Mouse (Mus musculus): ENCODE data around the gene Ptgis. TPM values are rescaled to one million over a fixed set of nuclear protein-coding genes. Genes with fewer than 3 reads are reported as not detected.

Ptgis gene
- 10 to 100 TPM; 17.3 to 37.2 TPM for total RNA-seq (2021)
- 65.3 and 74.3 TPM in 2 replicates for polyA plus RNA-seq (2012; rRNA removed)
- long read RNA-seq, transcript Ptgis-201 (10 exons, 2,107 nt) = major isoform, 20 of 40 reads
- long read RNA-seq, partial matches to known transcripts = 13 of 40 reads
- long read RNA-seq, other reads (novel, unspliced or antisense) = 7 of 40 reads

DNA sequence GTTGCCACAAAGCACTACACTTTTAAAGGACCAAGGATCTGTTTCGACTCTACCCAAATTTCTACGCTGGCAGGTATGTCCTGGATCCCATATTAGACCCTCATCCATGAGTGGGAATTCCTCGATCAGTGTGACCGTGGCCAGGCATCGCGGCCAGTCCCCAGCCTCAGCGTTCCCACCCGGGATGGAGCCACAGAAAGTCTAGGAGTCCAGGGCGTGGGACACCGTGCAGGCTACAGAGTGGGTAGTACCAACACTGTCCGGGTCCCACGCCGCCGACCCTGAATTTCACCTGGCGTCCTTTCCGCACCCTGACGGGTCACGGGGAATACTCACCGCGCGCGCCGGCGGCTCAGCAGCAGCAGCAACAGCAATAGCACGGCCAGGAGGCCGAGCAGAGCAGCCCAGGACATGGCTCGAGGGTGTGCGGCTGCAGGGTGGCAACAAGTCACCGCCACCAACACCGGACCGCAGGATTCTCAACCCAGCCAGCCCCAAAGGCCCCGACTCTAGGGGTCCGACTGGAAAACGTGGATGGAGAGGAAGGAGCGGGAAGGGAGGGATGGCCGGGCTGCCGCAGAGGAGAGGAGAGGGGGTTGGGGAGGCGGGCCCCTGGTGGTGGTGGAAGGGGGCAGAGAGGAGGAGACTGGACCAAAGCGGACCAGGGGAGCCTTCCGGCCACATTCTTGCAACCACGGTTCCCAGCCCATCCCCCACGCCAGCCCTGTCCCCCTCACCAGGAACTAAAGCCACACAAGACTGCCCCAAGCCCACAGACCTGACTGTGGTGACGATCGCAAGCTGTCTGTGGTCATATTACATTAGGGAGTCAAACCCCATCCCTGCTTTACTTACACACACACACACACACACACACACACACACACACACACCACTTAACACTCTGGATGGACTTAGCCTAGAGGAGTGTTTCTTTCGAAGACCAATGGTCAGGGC is at the start of gene Ptgis:
Ptgis (minus strand) TSS at position 597 of the 957 bp plus-strand sequence.
- DNase-seq = peak; percentile 62

DNA sequence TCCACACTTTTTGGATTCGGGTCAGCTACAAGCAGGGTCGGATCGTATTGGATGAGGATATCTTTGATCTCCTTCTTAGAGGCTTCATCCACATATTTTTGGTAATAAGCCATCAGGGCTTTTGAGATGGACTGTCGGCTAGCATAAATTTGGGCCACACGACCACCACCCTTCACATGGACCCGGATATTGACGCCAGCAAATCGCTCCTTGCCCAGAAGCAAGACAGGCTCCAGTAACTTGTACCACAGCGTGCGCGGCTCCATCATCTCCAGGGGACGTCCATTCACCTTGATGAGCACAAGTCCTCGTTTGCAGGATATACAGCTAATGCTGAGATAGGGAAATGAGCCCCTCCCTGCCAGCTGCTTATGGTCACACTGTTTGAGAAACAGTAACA is 41.1 kb upstream of the Ptgis start:
- DNase-seq = peak; percentile 1

DNA sequence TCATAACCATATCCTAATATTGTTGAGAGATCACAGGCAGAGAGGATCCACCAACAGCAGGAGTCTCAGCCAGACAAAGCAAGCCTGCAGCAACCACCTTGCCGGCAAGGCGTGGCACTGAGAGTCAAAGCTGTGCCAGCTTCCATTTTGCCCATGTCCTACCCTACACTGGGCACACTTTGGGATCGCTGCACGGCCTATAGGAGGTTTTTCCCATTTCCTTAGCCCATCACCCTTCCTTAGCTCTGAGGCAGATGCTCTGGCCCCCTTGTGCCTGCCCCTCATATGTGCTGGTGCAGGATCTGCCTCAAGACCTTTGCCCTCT is 40.5 kb upstream of the Ptgis start:
- no peak for DNase-seq

DNA sequence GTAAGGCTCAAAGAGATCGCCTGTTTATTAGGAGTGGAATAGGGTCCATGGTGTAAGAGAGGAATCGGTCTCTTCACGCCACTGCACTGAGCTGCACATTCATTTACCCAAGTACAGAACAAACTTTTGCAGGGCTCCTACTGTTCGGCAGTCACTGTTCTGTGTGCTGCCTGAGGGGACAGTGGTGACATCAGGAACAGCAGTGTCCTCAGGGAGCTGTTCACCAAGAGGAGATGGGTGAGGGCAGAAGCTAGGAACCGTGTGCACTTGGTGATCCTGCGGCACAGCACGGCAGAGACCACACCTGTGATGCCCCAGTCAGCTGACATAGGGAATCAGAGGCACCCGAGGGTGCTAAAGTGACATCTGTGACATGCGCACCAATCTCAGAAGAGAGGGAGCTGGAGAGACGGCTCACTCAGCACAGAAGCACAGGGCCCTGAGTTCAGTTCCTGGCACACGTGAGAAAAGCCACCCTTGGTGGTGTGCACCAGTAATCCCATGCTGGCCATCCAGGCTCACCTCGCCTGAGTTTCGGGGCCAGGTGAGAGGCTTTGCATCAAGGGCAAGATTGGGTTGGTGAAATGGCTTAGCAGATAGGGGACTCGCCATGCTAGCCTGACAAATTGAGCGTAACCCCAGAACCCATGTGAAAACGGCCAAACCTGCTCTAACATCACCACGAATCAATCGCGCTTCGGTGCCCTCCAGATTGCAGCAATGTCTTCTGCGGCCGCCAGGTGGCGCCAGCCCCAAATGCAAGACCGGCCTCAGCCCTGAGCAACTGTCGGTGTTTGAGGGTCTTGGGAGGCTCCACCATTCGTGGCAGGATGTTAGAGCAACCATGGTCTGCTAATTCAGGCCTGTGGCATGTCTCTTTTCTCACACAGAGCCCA is 39.9 kb upstream of the Ptgis start:
- DNase-seq = peak; percentile 79

DNA sequence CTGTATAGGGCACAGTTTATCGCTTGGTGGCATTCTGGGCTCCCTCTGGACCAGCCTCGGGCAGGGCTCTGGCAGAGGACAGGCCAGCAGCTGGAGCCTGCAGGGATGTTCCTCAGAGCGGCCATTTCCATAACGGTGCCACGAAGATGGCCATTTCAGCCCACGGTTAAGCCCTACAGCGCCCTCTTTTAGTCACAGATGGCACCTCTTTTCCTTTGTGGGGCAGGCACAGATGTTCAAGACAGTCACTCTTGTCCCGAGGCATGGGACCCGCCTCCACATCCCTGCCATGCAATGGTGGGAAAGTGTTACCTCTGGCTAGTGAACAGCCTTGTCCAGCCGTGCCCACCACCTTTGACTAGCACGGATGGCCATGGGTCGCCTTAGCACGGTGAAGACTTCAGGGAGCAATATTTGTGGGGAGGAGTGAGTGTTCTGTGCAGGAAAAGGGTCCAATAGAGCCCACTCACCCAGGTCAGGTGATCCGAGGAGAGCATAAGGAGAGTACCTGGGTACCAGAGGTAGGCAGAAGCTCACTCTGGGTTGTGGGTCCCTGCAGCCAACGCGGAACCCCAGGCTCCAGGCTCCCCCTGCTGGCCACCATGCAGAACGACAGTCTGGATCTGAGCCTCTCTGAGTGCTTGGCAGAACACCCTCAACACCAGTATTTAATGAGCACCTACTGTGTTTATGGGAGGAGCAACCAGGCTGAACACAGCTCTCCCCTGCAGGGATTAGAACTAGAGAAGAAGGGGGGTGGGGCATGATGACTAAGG is 38.5 kb upstream of the Ptgis start:
- DNase-seq = peak; percentile 72

DNA sequence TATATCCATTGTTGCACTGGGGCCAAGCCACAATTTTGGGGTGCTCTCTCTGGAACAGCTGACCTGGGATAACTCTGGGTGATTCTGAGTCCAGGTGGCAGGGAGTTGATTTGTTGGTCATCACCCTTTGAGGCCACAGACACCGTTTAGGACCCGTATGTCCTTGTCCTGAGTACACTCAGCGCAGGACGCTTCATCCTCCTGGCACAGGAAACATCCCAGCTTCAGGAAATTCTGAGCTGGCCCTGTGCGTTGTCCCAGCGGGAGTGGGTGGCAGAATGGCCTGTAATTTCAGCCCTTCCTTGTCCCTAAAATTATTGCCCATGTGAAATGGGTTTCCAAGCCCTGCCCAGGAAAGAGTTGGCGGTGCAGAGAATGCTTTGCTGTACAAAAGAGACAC is 37.6 kb upstream of the Ptgis start:
- peak; percentile 41 for DNase-seq

DNA sequence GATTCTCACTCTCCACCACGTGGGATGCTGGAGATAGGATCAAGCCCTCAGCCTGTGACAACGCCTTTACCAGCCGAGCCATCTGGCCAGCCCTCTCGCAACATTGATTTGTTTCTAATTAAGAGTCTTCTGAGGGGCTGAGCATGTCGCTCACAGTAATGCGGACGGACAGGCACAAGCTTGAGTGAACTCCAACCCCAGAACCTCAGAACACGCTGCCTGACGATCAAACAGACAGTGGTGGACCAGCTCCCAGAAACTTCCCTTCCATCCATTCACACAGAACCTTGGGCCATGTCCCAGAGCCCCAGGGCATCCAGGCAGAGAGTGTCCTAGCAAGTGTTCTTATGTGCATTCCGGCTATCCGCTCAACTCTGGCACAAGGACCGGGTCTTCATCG is 36.6 kb upstream of the Ptgis start:
- peak; percentile 1 for DNase-seq

DNA sequence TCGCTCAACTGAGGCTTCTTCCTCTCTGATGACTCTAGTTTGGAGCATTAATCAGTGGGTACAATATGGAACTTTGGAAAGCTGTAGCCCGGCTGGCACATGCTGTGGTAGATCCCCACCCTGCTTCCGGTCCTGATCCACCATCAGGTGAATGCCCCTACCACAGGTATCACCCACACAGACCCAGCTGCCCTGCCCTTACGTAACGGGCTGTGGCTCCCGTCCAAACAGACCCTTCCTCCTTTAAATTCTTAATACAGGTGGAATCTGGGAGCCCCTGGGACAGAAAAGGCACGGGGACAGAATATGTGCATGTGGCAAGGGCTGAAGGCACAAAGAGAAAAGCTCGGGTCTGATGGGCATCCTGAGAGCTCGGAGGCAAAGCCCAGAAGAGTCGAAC is 35.5 kb upstream of the Ptgis start:
- peak; percentile 0 for DNase-seq

DNA sequence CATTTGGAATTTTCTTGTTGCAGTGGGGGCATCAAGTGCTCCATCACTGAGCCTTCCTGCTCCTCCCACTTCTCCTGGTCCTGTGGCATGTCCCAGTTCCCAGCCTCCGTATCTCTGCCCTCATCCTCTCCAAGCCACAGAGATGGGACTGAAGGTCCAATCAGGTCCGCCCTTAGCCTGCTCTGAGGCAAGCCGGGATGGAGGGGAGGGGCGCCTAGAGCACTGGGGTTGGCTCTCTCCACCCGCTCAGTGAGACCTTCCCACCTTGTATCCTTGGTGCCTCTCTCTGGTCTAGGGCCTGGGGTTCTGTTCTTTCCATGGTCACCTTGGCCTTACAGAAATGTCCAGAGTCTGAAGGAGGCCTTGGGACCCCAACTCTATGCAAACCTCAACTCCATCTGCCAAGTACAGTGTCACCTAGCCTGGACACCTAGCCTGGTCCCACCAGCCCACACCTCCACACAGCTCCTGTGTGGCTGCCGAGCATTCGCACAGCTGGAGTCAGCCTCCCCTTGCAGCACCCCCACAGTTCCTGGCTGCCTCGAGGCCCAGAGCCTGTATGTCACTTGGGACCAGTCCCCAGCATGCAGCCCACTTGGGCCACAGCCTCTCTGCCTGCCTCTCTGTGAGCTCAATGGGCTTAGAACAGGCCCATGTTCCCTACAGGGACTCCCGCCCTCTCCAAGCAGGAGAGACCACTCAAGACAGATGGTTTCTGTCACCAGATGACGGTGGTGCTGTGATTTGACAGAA is 34.5 kb upstream of the Ptgis start:
- peak; percentile 1 for DNase-seq

DNA sequence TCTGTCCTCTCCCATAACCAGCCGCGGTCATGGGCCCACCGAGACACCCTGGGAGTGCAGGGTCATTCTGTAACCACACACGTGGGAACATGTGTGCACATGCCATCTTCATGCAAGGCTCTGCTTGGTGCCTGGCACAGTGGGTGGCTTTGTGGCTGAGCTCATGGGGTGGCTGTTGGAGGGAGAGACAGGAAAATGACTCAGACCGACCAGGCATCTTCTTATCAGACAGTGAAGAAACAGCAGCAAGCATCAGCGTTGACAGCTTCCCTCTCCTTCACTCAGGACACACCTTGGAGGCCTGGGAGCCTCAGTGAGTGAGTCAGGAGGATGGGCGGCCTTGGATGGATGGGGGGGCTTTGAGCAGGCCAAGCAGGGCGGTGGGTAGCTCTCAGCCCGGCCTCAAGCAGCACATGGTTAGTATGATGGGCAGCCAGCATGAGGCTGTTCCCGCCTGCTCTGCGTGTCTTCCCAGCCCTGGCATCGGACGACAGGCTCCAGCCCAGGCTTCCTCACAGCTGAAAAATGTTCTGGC is 32.9 kb upstream of the Ptgis start:
- peak; percentile 18 for DNase-seq

DNA sequence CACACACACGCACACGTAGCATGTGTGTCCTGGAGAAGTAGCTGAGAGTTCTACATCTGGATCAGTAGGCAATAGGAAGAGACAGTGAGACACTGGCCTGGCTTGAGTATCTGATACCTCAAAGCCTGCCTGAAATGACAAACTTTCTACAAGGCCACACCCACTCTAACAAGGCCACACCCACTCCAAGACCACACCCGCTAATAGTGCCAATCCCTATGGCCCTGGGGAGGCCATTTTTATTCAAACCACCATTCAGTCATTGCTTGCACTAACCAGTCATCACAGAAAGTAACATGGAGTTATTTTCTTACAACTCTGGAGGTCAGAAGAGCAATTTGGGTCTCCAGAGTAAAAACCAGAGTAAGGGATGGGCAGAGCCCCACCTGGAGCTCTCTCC is 32.3 kb upstream of the Ptgis start:
- DNase-seq = peak; percentile 0

DNA sequence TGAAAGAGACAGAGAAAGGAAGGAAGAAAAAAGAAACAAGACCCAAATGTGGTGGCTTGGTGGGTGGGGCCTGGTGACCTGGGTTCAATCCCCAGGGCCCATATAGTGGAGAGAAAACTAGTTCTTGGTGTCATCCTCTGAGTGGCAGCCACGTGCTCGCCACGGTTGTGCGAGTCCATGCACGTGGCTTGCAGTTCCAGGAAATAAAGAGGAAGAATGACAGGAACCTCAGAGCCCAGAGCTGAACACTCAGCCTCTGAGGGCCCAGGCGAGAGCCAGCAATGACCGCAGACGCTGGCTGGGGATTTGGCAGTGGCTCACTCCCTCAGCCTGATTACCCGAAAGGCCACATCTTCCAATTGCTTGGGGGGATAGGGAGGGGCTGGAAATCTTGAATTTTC is 30.7 kb upstream of the Ptgis start:
- DNase-seq = peak; percentile 1

DNA sequence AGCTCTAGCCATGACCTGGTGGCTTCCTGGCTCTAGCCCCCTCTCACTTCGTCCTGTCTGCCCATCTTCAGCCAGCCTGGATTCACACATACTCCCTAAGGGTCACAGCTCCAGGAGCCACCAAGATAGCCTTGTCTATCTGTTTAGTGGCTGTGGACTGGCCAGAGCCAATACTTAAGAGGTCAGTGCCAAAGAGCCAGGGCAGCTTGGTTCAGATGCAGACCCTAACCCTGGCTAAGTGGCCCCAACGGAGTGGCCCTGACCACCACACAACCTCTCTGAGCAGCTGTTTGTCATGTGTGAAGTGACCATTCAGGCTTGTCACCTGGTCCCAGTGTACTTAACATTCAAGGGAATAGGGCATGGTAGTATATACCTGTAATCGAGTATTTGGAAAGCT is 30.1 kb upstream of the Ptgis start:
- DNase-seq = peak; percentile 0

DNA sequence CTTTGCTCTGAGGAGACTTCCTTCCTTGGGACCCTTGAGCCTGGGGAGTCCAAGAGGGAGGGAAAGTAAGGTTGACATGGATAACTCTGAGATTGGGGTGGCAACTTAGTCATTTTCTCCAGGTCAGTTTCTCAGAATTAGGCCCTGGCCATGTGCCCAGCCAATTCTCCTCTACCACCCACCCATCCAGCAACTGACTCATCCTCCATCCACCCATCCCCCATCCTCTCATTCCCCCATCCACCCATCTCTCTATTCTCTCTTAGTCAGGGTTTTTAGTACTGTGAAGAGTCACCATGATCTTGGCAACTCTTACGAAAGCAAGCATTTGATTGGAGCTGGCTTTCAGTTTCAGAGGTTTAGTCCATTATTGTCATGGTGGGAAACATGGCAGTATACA is 28.3 kb upstream of the Ptgis start:
- peak; percentile 1 for DNase-seq

DNA sequence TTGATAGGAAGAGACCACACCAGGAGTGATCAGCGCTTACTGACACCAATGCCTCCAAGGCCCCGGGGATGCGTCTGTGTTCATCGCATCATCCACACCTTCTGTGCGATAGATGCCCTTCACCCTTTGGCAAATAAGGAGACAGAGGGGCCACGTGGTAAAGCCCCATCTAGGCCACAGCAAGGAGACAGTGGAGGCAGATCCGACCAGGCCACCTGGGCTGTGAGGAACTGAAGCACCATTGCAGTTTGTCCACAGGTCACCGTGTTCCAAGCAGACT is 27.9 kb upstream of the Ptgis start:
- no peak for DNase-seq

DNA sequence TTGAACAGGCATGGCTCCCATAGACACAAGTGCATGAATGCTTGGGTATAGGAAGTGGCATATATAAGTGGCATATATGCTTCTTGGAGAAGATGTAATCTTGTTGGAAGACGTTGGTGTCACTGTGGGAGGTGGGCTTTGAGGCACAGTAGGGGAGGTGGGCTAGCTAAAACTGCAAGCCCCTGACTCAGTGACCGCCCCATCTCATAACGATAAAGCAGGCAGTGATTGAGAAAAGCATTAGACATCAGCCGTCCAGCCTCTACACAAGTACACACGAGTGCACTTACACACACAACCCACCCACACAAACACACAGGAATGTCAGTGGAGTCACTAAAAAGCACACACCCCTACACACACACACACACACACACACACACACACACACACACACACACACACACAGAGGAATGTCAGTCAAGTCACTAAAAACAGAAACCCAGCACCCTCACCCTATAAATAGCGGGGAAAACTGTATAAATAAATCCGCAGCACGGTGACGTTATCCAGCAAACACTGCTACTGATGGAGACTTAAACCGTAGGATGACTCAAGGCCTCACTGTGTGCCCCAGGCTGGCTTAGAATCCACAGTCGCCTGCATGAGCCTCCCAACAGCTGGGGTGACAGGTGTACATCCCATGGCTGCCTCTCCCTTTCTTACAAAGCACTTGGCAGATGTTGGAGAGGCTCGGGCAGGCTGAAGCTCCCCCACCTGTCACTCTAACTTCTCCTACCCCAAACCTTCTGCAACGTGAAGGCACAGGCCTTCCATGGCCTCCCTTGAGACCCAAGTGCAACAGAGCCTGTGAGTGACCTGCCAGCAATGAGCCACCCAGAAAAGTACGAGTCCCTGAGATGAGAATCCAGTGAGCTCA is 27.4 kb upstream of the Ptgis start:
- peak; percentile 0 for DNase-seq

DNA sequence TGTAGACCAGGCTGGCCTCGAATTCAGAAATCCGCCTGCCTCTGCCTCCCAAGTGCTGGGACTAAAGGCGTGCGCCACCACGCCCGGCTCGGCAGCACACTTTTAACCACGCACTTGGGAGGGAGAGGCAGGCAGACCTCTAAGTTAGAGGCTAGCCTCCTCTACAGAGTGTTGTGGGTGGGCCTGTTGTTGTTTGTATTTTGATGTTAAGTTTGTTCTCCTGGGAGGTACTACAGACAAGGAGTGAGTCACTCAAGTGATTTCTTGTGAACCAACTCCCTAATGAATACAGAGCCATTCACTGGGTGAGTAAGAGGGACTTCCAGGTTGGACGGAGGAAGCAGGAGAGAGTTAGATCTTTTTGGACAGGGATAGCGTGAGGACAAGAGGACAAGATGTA is 25.8 kb upstream of the Ptgis start:
- peak; percentile 0 for DNase-seq

DNA sequence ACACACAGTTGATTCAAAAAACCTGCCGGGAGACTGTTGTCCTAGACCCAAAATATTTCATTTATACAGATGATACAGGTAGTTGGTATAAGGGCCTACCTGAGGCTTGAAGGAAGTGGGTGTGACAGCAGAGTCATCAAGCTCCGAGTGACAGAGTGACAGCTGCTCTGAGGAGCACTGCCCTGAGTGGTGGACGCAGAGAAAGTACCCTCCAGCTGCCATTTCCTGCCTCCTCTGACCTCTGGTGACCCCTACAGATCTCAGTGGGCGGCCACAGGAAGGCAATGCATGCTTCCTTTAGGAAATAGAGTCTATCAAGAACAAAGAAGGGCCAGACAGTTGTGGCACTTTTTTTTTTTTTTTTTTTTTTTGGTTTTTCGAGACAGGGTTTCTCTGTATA is 25.4 kb upstream of the Ptgis start:
- DNase-seq = peak; percentile 12

DNA sequence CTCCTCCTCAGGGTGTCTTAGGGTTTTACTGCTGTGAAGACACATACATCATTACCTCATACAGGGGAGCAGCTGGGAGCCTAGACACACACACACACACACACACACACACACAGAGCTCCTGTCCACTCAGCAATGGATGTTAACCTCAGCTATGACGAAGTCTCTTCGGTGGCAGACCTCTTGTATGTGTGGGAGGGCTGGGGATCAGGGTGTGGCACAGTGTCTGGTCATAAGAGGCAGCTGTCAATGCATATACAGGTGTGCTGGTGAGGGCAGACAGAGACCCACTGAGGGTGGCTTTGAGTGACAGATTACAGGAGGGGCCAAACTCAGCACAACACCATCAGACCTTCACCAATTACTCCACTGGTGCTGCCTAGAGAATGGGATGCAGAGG is 24.6 kb upstream of the Ptgis start:
- DNase-seq = peak; percentile 1

DNA sequence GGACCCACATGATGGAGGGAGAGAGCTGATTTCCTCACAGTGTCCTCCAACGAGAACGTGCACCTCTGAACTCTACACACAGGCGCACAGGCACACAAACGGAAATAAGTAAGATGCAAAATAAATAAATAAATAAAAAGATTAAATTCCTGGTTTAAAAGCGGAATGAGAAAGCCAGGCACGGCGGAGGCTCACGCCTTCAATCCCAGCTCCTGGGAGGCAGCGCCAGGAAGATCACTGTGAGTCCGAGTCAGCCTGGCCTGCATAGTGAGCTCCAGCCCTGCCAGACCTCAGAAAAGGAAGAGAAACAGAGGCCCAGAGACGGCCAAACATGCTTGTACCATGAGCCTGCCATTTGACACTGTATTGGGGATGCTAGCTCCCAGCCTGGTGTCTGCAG is 23.5 kb upstream of the Ptgis start:
- peak; percentile 1 for DNase-seq
